Mouse (Mus musculus) ES-E14 (cell line): ENCODE data around the gene Olfr18.

ENCODE experiments used
- CHD2 ChIP-seq: IDR thresholded peaks from 2 replicates; pipeline ENCODE4 v1.6.1; 2014; ENCODE audit warnings: mild to moderate bottlenecking, low read depth, low read length, inconsistent platforms
- HCFC1 ChIP-seq: IDR thresholded peaks from 2 replicates; pipeline ENCODE4 v1.6.1; 2012; ENCODE audit warnings: low read length, inconsistent platforms, borderline replicate concordance; ENCODE audit not compliant: insufficient read depth
- MAFK ChIP-seq: IDR thresholded peaks from 2 replicates; pipeline ENCODE4 v1.6.1; 2014; ENCODE audit warnings: mild to moderate bottlenecking, low read depth, low read length, inconsistent platforms; ENCODE audit not compliant: insufficient read depth
- ZC3H11A ChIP-seq: IDR thresholded peaks from 2 replicates; pipeline ENCODE4 v1.6.1; 2012; ENCODE audit warnings: low read depth, mild to moderate bottlenecking, inconsistent platforms, low read length, borderline replicate concordance
- ZNF384 ChIP-seq: IDR thresholded peaks from 2 replicates; pipeline ENCODE4 v1.6.1; 2012; ENCODE audit warnings: low read depth, low read length, inconsistent platforms

- TF ChIP-seq ZNF384 (no peak), ZC3H11A (no peak), HCFC1 (no peak), MAFK (no peak), CHD2 (no peak)
Observed at GRCm38 (mm10) chr9:20385343-20385703, 49.4 kb upstream of the Olfr18 start.
